Comparison of ENCODE assay signal across 18 mouse cellular contexts in genomic region chr12:70867780-70868179, GRCm38 (mm10). TPM values are rescaled to one million over a fixed set of nuclear protein-coding genes. Genes with fewer than 3 reads are reported as not detected.
DNase-seq lines count a peak whose midpoint lies in the region; ATAC-seq and TF ChIP-seq lines count a peak whose summit lies in the region.
"Had no signal": no experiment of that assay in that cellular context is flagged by ENCODE, and none has a peak within 500 bp of the region (broad histone marks: within the 10 kb centered on the region; RNA-seq: fewer than 3 reads in every experiment).

No protein-coding gene starts in this region.

- H3K9me3 ChIP-seq in hindbrain, embryonic 13.5 days: no peaks in the 10 kb centered on the region
- H3K9me3 ChIP-seq in hindbrain, embryonic 12.5 days (replicated peaks): no peaks in the 10 kb centered on the region
- H3K9me3 ChIP-seq in limb, embryonic 12.5 days: no peaks in the 10 kb centered on the region
- H3K9me3 ChIP-seq: hindbrain, embryonic 10.5 days; midbrain, embryonic 13.5 days had no signal

- TF ChIP-seq CTCF in gastrocnemius, adult 2 months (IDR thresholded peaks at IDR 0.05): no peak

- H3K27ac ChIP-seq in gastrocnemius, adult 2 months: peak overlapping the region; percentile 60
- peak overlapping the region; percentile 44; the same call in 1 of the 2 replicates for H3K27ac ChIP-seq in hindbrain, embryonic 13.5 days
- H3K27ac ChIP-seq in hindbrain, embryonic 12.5 days: no peak overlapping the region
- peak overlapping the region; percentile 57; the same call in 1 of the 2 replicates for H3K27ac ChIP-seq in limb, embryonic 12.5 days
- H3K27ac ChIP-seq: midbrain, embryonic 13.5 days had no signal

- intact Hi-C loops in gastrocnemius, adult 2 months (cut with DNase I): no loop called here

- no peak overlapping the region for H3K9ac ChIP-seq in hindbrain, embryonic 13.5 days
- no peak overlapping the region for H3K9ac ChIP-seq in hindbrain, embryonic 12.5 days
- H3K9ac ChIP-seq in limb, embryonic 12.5 days (replicated peaks): no peak overlapping the region
- H3K9ac ChIP-seq: midbrain, embryonic 13.5 days had no signal

- H3K36me3 ChIP-seq in hindbrain, embryonic 13.5 days: 0 out of 2 replicates have a peak, but pooled peaks cover 5% of the 10 kb centered on the region
- H3K36me3 ChIP-seq in hindbrain, embryonic 12.5 days: no peaks in the 10 kb centered on the region
- H3K36me3 ChIP-seq in limb, embryonic 12.5 days: peaks cover 34% of the 10 kb centered on the region
- H3K36me3 ChIP-seq: midbrain, embryonic 13.5 days had no signal

- DNase-seq in gastrocnemius, adult 2 months: no peak
- DNase-seq in gastrocnemius, postnatal 10 days: no peak
- peak; percentile 16 for DNase-seq in lung, postnatal 25 days (ENCODE audit: low spot score)
- no peak for DNase-seq in lung, postnatal 4 days
- no peak for DNase-seq in ovary, adult 18-20 months (ENCODE audit: low spot score)
- DNase-seq: B cell, adult 2 months; cerebellum, adult 11 months; cerebellum, postnatal 36 days; kidney, adult 11 months; kidney, postnatal 10 days; right cerebral cortex, postnatal 14 days; thymus, adult 2 months had no signal

- H3K4me2 ChIP-seq in hindbrain, embryonic 13.5 days: no peak overlapping the region
- no peak overlapping the region for H3K4me2 ChIP-seq in hindbrain, embryonic 12.5 days (replicated peaks)
- H3K4me2 ChIP-seq in limb, embryonic 12.5 days: no peak overlapping the region
- H3K4me2 ChIP-seq: liver, embryonic 11.5 days; midbrain, embryonic 13.5 days had no signal

- no peak overlapping the region for H3K4me3 ChIP-seq in gastrocnemius, adult 2 months
- H3K4me3 ChIP-seq in hindbrain, embryonic 13.5 days: no peak overlapping the region
- no peak overlapping the region for H3K4me3 ChIP-seq in hindbrain, embryonic 12.5 days
- no peak overlapping the region for H3K4me3 ChIP-seq in limb, embryonic 12.5 days (replicated peaks)
- H3K4me3 ChIP-seq: hindbrain, embryonic 10.5 days; midbrain, embryonic 13.5 days had no signal

- WGBS in hindbrain, embryonic 13.5 days: 61% methylated on average over 3 of the region's 3 CpGs
- 65% methylated on average over 3 of the region's 3 CpGs for WGBS in hindbrain, embryonic 12.5 days
- 45% methylated on average over 3 of the region's 3 CpGs for WGBS in limb, embryonic 12.5 days

- no peak for ATAC-seq in hindbrain, embryonic 13.5 days (ENCODE audit: low FRiP score)
- ATAC-seq in hindbrain, embryonic 12.5 days (ENCODE audit: low FRiP score): no peak
- ATAC-seq in limb, embryonic 12.5 days (ENCODE audit: insufficient number of reproducible peaks, insufficient read depth, low FRiP score, low TSS enrichment, low read depth): no peak
- ATAC-seq: midbrain, embryonic 13.5 days had no signal

- no peaks in the 10 kb centered on the region for H3K27me3 ChIP-seq in hindbrain, embryonic 13.5 days
- H3K27me3 ChIP-seq in hindbrain, embryonic 12.5 days: no peaks in the 10 kb centered on the region
- H3K27me3 ChIP-seq in limb, embryonic 12.5 days: no peaks in the 10 kb centered on the region
- H3K27me3 ChIP-seq: midbrain, embryonic 13.5 days had no signal

- H3K4me1 ChIP-seq in hindbrain, embryonic 13.5 days (replicated peaks): peaks cover 12% of the 10 kb centered on the region
- peaks cover 13% of the 10 kb centered on the region for H3K4me1 ChIP-seq in hindbrain, embryonic 12.5 days
- peaks cover 45% of the 10 kb centered on the region for H3K4me1 ChIP-seq in limb, embryonic 12.5 days (replicated peaks)

RNA-seq across cellular contexts. Expression of gene Frmd6, which starts 42.5 kb away (rescaled TPM):
- total RNA-seq in gastrocnemius, adult 2 months (2021): 10 to 100 TPM in 1 of 2 experiments, 1 to 10 TPM in 1; 9.8 to 14.2 TPM
- 10 to 100 TPM; 27.4 to 34.5 TPM for total RNA-seq in gastrocnemius, postnatal 10 days (2021)
- 9.7 and 9.9 TPM in 2 replicates for polyA plus RNA-seq in hindbrain, embryonic 13.5 days (2015; fragmentation: Nextera tagmentation; extraction: Ambion mirVana)
- polyA plus RNA-seq in hindbrain, embryonic 12.5 days (2016; fragmentation: Nextera tagmentation; extraction: Ambion mirVana): 28.2 and 33.3 TPM in 2 replicates
- 75.1 and 75.2 TPM in 2 replicates for polyA plus RNA-seq in limb, embryonic 12.5 days (2016; fragmentation: Nextera tagmentation; extraction: Ambion mirVana)
